Mouse (Mus musculus): Measurements from ENCODE around the gene Gm17651. TPM values are rescaled to one million over a fixed set of nuclear protein-coding genes. Genes with fewer than 3 reads are reported as not detected.

Gene Gm17651
- not detected for total RNA-seq (2018; cell fraction: chromatin; rRNA removed)
- total RNA-seq (2018; cell fraction: cytosol; rRNA removed), result not detected
- not detected for total RNA-seq (2018; cell fraction: nucleus; rRNA removed)
- polyA plus RNA-seq (2018), result not detected in 3 replicates

DNA sequence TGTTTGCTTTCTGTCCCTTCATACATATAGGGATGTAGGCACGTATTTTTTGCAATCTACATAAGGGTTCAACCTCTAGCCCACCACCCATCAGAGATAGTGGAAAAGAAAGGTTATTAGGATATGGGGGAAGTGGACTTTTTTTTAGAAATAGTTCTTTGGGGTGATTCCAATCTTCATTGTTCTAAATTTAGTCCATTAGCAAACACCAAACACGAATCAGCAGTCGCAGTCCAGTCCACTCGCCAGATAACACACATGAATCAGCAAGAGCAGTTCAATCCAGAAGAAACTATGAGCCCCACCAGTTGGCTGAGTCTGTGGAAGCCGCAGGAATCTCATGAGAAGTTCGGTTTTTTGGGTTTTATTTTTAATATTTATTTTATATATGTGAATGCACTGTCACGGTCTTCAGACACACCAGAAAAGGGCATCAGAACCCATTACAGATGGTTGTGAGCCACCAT lies at the start of gene Gm17651:
Gm17651 (minus strand) TSS at position 51 of the 467 bp plus-strand sequence.
- Histone ChIP-seq H3K79me2 (ENCODE audit: inconsistent target) (no peaks in the 10 kb centered on the region), H3K4me3 (ENCODE audit: inconsistent target) (no peak within 1 kb of the TSS), H3K36me3 (ENCODE audit: inconsistent target) (peaks cover 4% of the 10 kb centered on the region; the same call in 1 of the 2 replicates), H3K27ac (no peak within 1 kb of the TSS)
- 90% methylated on average over 5 of the region's 7 CpGs for WGBS (ENCODE audit: missing documents)

DNA sequence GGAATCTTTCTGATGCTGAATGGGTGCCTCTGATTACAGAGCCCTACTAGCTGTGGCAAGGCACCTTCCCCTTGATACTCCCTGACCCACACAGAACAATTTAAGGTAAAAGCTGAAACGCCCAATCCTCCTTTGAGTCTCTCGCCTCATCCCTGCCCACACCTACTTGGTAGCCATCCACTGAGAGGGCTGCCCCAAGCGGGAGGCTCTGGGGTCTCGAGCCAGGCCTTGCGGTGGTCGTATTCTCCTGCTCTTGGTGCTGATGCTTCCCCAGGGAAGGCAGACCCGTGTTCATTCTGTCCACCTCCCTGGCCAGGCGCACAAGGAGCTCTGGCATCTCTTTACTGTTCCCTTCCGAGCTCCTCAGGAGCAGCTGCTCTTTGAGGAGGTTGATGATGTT lies 44.6 kb upstream of the Gm17651 start:
- Histone ChIP-seq H3K36me3 (ENCODE audit: inconsistent target) (no peaks in the 10 kb centered on the region), H3K79me2 (ENCODE audit: inconsistent target) (no peaks in the 10 kb centered on the region), H3K4me3 (ENCODE audit: inconsistent target) (no peak overlapping the region), H3K27ac (no peak overlapping the region)
- WGBS (ENCODE audit: missing documents), result 80% methylated on average over 9 of the region's 9 CpGs

DNA sequence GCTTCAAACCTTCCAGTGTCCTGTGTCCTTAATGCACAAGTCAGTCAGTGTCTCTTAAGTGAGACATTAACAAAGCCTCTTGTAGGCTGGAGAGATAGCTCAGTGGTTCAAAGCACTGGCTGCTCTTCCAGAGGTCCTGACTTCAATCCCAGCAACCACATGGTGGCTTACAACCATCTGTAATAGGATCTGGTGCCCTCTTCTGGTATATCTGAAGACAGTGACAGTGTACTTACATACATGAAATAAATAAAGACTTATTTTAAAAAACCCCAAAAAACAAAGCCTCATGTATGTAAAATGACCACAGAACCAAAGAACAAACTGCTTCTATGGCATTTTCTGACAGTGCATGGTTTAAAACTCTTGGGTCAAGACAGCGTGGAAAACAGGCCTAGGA lies 41.4 kb upstream of the Gm17651 start:
- H3K4me3 ChIP-seq (ENCODE audit: inconsistent target), result no peak overlapping the region
- H3K27ac ChIP-seq, result no peak overlapping the region
- WGBS (ENCODE audit: missing documents), result 100% methylated on average over 1 of the region's 1 CpGs
- no peaks in the 10 kb centered on the region for H3K36me3 ChIP-seq (ENCODE audit: inconsistent target)
- H3K79me2 ChIP-seq (ENCODE audit: inconsistent target), result no peaks in the 10 kb centered on the region

DNA sequence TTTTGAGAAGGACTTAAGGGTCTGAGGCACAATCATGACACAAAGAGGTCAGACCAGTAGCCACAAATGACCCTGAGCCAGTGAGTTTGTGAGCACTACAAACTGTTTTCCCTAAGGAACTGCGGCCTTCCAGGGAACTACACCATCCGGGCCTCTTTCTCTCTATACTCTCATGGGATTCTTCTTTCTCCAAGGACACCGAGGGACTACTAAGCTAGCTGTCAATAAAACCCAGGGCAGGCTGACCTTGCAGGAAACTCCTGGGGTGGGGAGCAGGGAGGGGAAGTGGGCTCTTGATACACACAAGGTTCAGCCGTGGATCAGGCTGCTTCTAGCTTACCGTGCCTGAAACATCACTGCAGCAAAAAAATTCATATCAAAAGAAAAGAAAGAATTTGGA lies 36.4 kb upstream of the Gm17651 start:
- no peak overlapping the region for H3K27ac ChIP-seq
- H3K36me3 ChIP-seq (ENCODE audit: inconsistent target), result no peaks in the 10 kb centered on the region
- no peaks in the 10 kb centered on the region for H3K79me2 ChIP-seq (ENCODE audit: inconsistent target)
- WGBS (ENCODE audit: missing documents), result 41% methylated on average over 5 of the region's 5 CpGs
- H3K4me3 ChIP-seq (ENCODE audit: inconsistent target), result no peak overlapping the region

DNA sequence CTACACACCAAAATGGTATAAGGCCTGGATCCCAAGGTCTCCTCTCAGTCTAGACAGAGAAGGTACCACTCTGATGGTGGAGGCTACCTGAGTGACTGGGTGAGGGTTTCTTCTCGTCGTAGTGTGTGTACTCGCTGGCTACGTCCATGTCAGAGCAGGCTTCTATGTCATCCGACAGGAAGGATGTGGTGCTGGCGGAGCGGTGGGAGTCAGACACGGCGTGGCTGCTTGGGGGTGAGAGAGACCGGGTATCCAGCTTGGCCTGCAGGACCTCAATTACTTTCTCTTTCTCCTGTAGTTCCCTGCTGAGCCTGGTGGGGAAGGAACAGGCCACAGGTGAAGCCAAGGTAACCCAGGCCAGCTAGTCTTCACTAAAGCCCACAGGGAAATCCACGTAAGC lies 35.6 kb upstream of the Gm17651 start:
- no peak overlapping the region for H3K4me3 ChIP-seq (ENCODE audit: inconsistent target)
- no peaks in the 10 kb centered on the region for H3K79me2 ChIP-seq (ENCODE audit: inconsistent target)
- no peaks in the 10 kb centered on the region for H3K36me3 ChIP-seq (ENCODE audit: inconsistent target)
- 75% methylated on average over 10 of the region's 11 CpGs for WGBS (ENCODE audit: missing documents)
- H3K27ac ChIP-seq, result no peak overlapping the region

DNA sequence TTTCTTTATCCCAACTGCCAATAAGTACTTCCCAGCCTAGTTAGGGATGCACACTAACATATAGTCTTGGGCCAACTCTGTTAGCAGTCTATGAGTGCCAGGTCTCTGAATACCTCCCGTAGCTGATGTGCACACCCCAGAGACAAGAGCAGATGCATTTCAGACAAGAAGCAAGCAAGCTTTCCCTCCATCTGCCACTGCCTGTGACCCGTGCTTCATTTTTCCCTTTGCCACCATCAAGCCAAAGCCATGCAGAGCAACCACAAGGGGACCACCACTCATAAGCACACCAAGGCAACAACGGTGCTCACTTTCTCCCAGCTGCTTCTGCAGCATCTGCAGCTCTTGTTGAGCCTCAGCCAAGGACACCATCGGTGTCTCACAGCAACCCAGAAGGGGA lies 32.1 kb upstream of the Gm17651 start:
- Histone ChIP-seq H3K36me3 (ENCODE audit: inconsistent target) (no peaks in the 10 kb centered on the region), H3K79me2 (ENCODE audit: inconsistent target) (no peaks in the 10 kb centered on the region), H3K4me3 (ENCODE audit: inconsistent target) (no peak overlapping the region), H3K27ac (no peak overlapping the region)
- WGBS (ENCODE audit: missing documents), result 87% methylated on average over 3 of the region's 4 CpGs

DNA sequence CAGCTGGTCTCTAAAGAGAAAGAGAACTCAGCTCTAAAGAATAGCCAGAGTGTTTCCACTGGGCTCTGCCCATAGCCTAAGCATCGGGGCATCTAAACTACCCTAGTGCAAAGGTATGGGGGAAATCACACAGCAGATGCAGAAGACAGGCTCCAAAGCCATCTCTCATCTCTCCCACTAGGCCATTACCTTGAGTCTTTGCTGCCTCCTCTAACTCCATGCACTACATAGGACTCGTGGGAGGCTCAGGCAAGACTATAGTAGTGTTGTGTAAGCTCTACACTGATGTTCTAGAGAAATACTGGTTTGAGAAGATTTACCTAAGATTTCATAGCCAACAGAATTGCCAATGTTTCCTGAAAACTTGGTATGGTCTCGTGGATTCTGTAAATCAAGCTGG lies 31.0 kb upstream of the Gm17651 start:
- H3K36me3 ChIP-seq (ENCODE audit: inconsistent target), result no peaks in the 10 kb centered on the region
- 94% methylated on average over 3 of the region's 3 CpGs for WGBS (ENCODE audit: missing documents)
- no peaks in the 10 kb centered on the region for H3K79me2 ChIP-seq (ENCODE audit: inconsistent target)
- H3K4me3 ChIP-seq (ENCODE audit: inconsistent target), result no peak overlapping the region
- H3K27ac ChIP-seq, result no peak overlapping the region

DNA sequence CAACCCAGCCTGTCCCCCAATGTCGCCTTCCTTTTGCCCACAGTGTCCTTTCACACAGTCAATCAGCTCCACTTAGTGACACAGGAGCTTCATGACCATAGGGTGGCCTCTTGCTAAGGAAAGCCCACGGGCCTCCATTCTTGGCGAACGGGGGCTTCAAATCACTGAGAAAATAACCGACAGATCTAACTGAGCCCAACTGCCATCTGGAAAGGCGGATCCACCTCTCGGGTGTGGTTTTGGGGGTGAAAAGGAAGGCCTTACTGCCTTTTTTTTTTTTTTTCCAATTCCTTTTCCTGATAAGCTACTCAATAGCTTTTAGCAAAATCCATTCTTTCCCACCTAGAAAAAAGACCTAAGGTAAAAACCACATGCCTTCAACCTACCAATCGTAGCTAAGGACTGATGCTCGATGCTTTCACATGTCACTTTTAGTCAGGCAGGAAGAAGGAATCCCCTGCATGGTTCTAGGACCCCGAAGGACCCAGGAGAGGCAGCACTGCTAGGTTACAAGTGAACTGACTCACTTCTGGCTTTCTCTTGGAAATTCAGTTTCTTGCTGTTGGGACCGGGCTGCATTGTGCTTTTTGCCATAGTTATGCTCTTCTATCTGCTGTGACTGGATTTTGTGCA lies 28.1 kb upstream of the Gm17651 start:
- no peak overlapping the region for H3K27ac ChIP-seq
- WGBS (ENCODE audit: missing documents), result 90% methylated on average over 10 of the region's 11 CpGs

DNA sequence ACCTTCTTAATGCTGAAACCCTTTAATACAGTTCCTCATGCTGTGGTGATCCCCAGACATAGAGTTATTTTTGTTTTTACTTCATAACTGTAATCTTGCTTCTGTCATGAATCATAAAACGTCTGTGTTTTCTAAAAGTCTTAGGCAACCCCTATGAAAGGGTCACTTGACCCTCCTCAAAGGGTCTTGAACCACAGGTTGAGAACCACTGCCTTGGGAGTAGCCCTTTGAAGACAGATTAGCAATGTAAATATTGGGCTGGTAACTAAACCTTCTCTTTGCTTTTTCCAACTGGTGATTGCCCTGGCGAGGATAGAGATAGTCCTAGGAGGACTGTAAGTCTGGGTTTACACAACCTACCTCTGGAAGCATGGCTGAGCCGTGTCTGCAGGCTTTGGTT lies 26.7 kb upstream of the Gm17651 start:
- no peaks in the 10 kb centered on the region for H3K36me3 ChIP-seq (ENCODE audit: inconsistent target)
- WGBS (ENCODE audit: missing documents), result 67% methylated on average over 3 of the region's 3 CpGs
- H3K4me3 ChIP-seq (ENCODE audit: inconsistent target), result no peak overlapping the region
- H3K27ac ChIP-seq, result no peak overlapping the region
- H3K79me2 ChIP-seq (ENCODE audit: inconsistent target), result no peaks in the 10 kb centered on the region

More for the DNA sequence above, 28.1 kb upstream of the Gm17651 start:
- Histone ChIP-seq H3K4me3 (ENCODE audit: inconsistent target) (no peak overlapping the region), H3K36me3 (ENCODE audit: inconsistent target) (no peaks in the 10 kb centered on the region), H3K79me2 (ENCODE audit: inconsistent target) (no peaks in the 10 kb centered on the region)

DNA sequence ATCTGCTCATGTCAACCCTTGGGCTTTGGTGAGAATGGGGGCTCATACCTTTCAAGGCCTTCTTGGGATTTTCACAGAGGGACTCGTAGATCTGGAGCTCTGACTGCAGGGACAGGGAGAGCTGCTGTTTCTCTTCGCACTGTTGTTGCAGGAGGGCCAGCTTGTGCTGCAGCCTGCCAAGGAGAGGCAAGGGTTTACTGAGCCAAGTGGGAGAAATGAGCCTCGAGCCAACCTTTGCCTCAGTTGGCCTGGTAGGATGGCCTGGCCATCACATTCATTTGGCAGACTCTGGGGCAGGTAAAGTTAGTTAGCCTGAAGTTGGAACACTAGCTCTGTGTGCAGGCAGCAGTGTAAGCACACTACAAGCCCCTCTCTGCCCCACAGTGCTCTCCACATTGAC lies 24.6 kb upstream of the Gm17651 start:
- H3K79me2 ChIP-seq (ENCODE audit: inconsistent target), result no peaks in the 10 kb centered on the region
- no peaks in the 10 kb centered on the region for H3K36me3 ChIP-seq (ENCODE audit: inconsistent target)
- H3K27ac ChIP-seq, result no peak overlapping the region
- no peak overlapping the region for H3K4me3 ChIP-seq (ENCODE audit: inconsistent target)
- WGBS (ENCODE audit: missing documents), result 77% methylated on average over 3 of the region's 3 CpGs

DNA sequence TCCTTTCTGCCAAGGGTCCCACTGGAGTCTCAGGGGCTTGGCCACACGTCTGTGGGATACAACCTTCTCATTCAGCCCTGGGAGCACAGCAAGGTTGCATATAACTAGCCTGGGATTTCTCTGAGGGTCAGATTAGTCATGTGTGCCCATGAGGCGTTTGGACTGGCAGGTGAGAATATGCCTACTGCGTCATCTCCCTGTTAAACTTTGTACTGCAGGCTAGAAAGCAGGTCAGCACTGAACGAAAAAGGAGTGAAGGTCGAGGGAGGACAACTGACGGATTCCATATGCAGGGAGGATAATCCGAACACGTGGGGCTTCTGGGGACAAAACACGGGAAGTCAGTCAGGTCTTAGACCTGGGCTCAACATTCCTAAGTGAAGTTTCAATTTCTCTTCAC lies 22.8 kb upstream of the Gm17651 start:
- Histone ChIP-seq H3K4me3 (ENCODE audit: inconsistent target) (no peak overlapping the region), H3K79me2 (ENCODE audit: inconsistent target) (no peaks in the 10 kb centered on the region), H3K27ac (no peak overlapping the region), H3K36me3 (ENCODE audit: inconsistent target) (no peaks in the 10 kb centered on the region)
- 90% methylated on average over 9 of the region's 9 CpGs for WGBS (ENCODE audit: missing documents)

DNA sequence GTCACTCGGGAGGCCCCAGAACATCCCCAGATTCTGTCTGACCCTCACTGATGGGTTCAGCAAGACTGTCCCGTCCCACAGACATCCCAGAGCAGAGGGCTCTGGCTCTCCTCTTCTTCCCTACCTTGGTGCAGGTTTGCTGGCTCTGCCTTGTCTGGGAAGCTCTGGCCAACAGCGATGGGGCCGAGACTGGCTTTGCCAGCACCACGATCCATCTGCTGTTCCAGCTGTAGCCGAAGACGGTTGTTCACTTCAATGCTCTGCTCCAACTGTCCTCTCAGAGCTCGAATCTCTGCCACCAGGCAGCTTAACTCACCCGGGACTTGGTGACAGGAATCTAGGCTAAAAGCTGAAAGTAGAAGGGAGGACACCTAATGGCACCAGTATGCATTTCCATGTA lies 22.4 kb upstream of the Gm17651 start:
- Histone ChIP-seq H3K36me3 (ENCODE audit: inconsistent target) (no peaks in the 10 kb centered on the region), H3K27ac (no peak overlapping the region), H3K79me2 (ENCODE audit: inconsistent target) (no peaks in the 10 kb centered on the region), H3K4me3 (ENCODE audit: inconsistent target) (no peak overlapping the region)
- 88% methylated on average over 9 of the region's 9 CpGs for WGBS (ENCODE audit: missing documents)

DNA sequence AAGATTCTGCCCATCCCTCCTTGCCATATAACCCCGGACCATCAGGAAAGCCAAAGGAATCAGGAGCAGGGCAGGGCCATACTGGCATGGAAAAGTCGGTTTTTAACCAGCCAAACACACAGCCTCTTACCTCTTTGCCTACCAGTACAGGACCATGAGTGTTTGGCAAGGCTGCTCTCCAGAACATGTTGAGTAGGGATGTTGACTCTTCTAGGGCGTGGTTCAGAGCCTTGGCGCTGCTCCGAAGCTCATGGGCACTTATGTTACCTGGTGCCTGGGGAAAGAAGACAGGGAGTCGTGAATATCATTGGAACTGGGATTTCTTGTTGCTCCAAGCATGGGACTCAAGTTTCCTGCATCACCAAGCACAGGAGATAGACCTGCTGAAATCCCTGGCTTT lies 19.3 kb upstream of the Gm17651 start:
- H3K27ac ChIP-seq, result no peak overlapping the region
- no peaks in the 10 kb centered on the region for H3K36me3 ChIP-seq (ENCODE audit: inconsistent target)
- no peaks in the 10 kb centered on the region for H3K79me2 ChIP-seq (ENCODE audit: inconsistent target)
- H3K4me3 ChIP-seq (ENCODE audit: inconsistent target), result no peak overlapping the region
- WGBS (ENCODE audit: missing documents), result 94% methylated on average over 6 of the region's 6 CpGs

DNA sequence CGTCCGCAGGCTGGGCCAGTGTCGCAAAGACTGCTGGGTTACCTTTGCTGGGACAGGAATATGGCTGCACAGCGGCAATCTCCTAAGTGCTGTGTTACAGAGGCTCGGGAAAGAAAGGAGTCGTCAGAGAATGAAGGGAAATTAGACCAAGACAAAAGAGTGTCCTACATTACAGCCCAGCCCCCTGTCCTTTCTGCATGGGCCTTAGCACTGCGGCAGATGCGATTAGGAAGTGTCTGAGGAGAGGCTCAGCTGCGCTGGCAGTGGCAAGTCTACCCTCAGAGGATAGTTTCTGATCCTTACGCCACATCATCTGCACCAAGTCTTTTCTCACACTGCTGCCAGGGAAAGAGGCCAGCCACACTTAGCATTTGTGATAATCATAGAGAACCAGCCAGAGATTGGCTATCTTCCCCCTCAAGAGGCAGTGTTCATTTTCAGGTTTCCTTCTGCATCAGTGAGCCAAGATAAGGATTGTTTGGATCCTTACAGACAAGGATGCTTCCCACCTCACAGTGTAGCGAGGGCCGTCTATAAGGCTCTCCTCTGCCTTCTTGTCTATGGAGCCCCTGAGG lies 17.0 kb upstream of the Gm17651 start:
- H3K36me3 ChIP-seq (ENCODE audit: inconsistent target), result no peaks in the 10 kb centered on the region
- WGBS (ENCODE audit: missing documents), result 86% methylated on average over 12 of the region's 12 CpGs
- H3K27ac ChIP-seq, result no peak overlapping the region
- no peaks in the 10 kb centered on the region for H3K79me2 ChIP-seq (ENCODE audit: inconsistent target)
- no peak overlapping the region for H3K4me3 ChIP-seq (ENCODE audit: inconsistent target)

DNA sequence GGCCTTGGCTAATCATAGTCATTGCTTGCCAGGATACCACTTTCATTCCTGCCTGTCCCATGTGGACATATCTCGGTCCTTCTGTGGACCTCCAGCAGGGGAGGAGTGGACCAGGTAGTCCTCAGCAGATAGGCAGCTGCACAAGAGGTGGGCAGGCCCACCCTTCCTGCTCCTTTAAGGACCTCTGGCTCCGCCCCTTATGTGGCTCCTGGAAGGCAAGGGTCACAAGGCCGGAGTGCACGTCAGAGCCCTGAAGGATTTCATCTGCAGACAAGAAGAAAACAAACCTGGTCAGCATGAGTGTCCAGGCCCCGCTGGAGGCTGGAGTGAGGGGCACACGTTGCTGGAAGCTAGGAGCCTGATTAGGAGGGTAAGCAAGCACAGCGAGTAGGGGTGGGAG lies 16.1 kb upstream of the Gm17651 start:
- WGBS (ENCODE audit: missing documents), result 90% methylated on average over 7 of the region's 7 CpGs
- Histone ChIP-seq H3K4me3 (ENCODE audit: inconsistent target) (no peak overlapping the region), H3K36me3 (ENCODE audit: inconsistent target) (no peaks in the 10 kb centered on the region), H3K27ac (no peak overlapping the region), H3K79me2 (ENCODE audit: inconsistent target) (no peaks in the 10 kb centered on the region)
